Mouse (Mus musculus) retina, postnatal 7 days (tissue): ENCODE measurements around the gene Smarca4.

Experiments used
- DNase-seq: peaks from one replicate; pipeline ENCODE4 v3.0.0-alpha.2; 2012; ENCODE audit warnings: low read depth, low spot score

Gene Smarca4

GRCm38 (mm10) chr9:21751347-21751746 is 135.4 kb downstream of the Smarca4 start:
- DNase-seq, result no peak

DNA sequence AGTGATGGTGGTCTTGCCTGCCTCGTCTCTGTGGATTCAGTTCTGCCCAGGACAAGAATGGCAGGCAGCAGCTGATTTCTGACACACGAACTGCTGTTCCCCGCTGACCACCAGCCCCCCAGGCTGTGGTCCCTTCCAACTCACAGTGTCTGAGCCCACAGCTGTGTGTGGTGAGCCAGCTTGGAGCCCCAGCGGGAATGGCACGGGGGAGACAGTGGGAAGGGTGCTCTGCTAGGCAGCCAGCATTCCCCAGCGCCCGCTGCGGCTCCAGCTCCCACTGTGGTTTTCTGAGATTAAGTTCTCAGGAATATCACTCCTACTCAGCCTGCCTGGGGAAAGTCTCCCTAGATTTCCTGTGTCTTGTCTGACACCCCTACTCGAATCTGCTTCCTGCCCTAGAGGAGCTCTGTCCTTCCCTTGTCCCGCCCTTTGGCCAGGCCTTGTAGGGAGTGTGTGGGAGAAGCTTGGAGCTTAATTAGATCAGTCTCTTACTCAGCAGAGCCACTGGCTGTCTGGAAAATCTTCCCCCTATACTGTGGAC is 136.4 kb downstream of the Smarca4 start:
- DNase-seq, result no peak
